Mouse (Mus musculus): ENCODE measurements at regions not wholly inside any gene's neighbourhood (a gene's known extent, or its start where the extent isn't known, plus 50 kb on each side); places are given as distances from the start of the nearest gene placed in this dataset.

DNA sequence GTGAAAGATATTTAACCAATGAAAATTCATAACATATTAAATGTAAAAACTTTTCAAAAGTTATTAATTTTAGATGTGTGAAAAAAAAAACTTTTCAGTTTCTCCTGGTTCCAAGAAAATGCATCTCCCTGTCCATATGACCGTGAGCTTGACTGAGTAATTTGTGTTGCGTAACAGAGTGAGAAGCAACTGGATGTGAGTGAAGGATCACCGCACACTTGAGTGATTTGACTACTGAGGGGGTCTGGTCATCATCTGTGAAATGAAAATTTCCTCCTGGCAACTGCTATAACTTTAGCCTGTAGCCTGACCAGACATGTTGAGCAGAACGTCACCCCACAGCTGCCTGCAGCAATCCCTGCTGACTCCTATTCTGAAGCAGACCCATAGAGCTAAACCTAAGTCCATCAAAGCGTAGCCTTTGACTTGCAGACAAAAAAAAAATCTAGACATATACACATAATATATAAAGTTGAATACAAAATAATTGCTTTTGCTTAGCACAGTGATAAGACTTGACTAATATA, 461.2 kb downstream of the Brinp3 start:
- WGBS, result 65% methylated on average over 5 of the region's 5 CpGs
- H3K9ac ChIP-seq (replicated peaks; ENCODE audit: low read length), result no peak overlapping the region
- no peak for ATAC-seq
- no peaks in the 10 kb centered on the region for H3K36me3 ChIP-seq (ENCODE audit: insufficient read depth, low read length)
- H3K4me2 ChIP-seq (ENCODE audit: low read depth, low read length), result no peak overlapping the region
- H3K27me3 ChIP-seq (ENCODE audit: insufficient read depth, low read length), result no peaks in the 10 kb centered on the region
- no peaks in the 10 kb centered on the region for H3K4me1 ChIP-seq (ENCODE audit: insufficient read depth, low read length)
- no peak overlapping the region for H3K27ac ChIP-seq
- H3K9me3 ChIP-seq (ENCODE audit: low read length), result no peaks in the 10 kb centered on the region
- DNase-seq (ENCODE audit: low spot score), result no peak
- TF ChIP-seq CTCF (IDR thresholded peaks at IDR 0.05; ENCODE audit: low read depth), result no peak
- no peak overlapping the region for H3K4me3 ChIP-seq (ENCODE audit: low read length)

DNA sequence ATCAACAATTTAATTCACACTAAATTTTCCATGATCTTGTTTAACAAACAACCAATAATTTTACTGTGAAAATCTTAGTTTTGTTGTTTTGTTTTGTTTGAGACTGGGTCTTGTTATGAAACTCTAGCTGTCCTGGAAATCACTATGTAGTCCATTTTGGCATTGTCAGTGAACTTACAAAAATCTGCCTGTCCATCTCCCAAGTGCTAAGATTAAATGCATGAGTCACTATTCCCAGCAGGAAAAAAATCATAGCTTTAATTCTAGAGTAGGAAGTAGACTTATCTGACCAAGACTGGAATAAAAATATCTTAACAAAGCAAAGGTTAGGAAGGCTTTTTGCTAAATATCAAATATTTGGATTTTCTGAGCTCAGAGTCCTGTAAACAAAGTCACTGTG, 461.8 kb downstream of the Brinp3 start:
- H3K9ac ChIP-seq (replicated peaks; ENCODE audit: low read length), result no peak overlapping the region
- no peak for DNase-seq (ENCODE audit: low spot score)
- H3K27ac ChIP-seq, result no peak overlapping the region
- H3K4me3 ChIP-seq (ENCODE audit: low read length), result no peak overlapping the region
- no peak for TF ChIP-seq CTCF (IDR thresholded peaks at IDR 0.05; ENCODE audit: low read depth)
- H3K4me1 ChIP-seq (ENCODE audit: insufficient read depth, low read length), result no peaks in the 10 kb centered on the region
- no peaks in the 10 kb centered on the region for H3K9me3 ChIP-seq (ENCODE audit: low read length)
- no peaks in the 10 kb centered on the region for H3K36me3 ChIP-seq (ENCODE audit: insufficient read depth, low read length)
- no peak overlapping the region for H3K4me2 ChIP-seq (ENCODE audit: low read depth, low read length)
- H3K27me3 ChIP-seq (ENCODE audit: insufficient read depth, low read length), result no peaks in the 10 kb centered on the region
- no peak for ATAC-seq

DNA sequence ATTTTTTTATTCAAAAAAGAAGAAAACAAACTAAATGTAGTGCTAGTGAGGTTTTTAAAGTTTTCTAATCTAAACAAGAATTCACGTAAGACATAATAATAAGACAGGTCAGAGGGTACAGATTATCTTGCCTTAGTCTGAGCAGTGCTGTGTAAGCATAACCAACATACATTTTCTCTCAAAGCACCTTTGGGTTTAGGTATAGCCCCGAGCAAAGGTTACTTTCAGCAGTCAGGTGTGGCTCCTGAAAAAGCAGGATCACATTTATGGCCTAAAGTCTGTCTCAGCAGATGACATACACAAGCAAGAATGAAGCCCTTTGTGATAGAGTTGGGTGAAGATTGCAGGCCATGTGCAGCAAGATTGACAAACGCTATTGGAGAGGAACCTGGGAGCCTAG, 465.9 kb downstream of the Brinp3 start:
- no peak for DNase-seq (ENCODE audit: low spot score)
- H3K9ac ChIP-seq (replicated peaks; ENCODE audit: low read length), result no peak overlapping the region
- no peaks in the 10 kb centered on the region for H3K36me3 ChIP-seq (ENCODE audit: insufficient read depth, low read length)
- ATAC-seq, result no peak
- no peak overlapping the region for H3K4me2 ChIP-seq (ENCODE audit: low read depth, low read length)
- H3K9me3 ChIP-seq (ENCODE audit: low read length), result no peaks in the 10 kb centered on the region
- 85% methylated on average over 3 of the region's 3 CpGs for WGBS
- TF ChIP-seq CTCF (IDR thresholded peaks at IDR 0.05; ENCODE audit: low read depth), result no peak
- H3K27ac ChIP-seq, result no peak overlapping the region
- H3K4me1 ChIP-seq (ENCODE audit: insufficient read depth, low read length), result no peaks in the 10 kb centered on the region
- no peak overlapping the region for H3K4me3 ChIP-seq (ENCODE audit: low read length)
- no peaks in the 10 kb centered on the region for H3K27me3 ChIP-seq (ENCODE audit: insufficient read depth, low read length)

DNA sequence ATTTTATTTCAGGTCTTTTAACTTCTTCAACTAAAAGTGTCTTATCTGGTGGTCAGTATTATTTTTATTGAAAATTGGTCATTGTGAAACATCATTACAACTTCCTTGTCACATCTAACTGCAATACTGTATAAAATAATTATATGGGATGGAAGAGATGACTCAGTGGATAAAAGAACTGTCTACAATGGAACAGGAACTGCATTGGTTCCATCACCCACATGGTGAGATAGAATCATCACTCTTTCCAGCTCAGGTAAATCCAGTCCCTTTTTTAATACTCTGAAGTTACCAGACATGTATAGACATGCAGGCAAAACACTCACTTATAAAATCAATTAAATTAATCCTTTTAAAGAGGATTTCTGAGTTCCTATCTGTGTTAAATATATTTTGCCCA, 473.0 kb downstream of the Brinp3 start:
- no peak for TF ChIP-seq CTCF (IDR thresholded peaks at IDR 0.05; ENCODE audit: low read depth)
- no peaks in the 10 kb centered on the region for H3K9me3 ChIP-seq (ENCODE audit: low read length)
- no peak overlapping the region for H3K4me2 ChIP-seq (ENCODE audit: low read depth, low read length)
- H3K4me1 ChIP-seq (ENCODE audit: insufficient read depth, low read length), result no peaks in the 10 kb centered on the region
- no peak overlapping the region for H3K4me3 ChIP-seq (ENCODE audit: low read length)
- ATAC-seq (no peak), DNase-seq (ENCODE audit: low spot score) (no peak)
- no peak overlapping the region for H3K9ac ChIP-seq (replicated peaks; ENCODE audit: low read length)
- H3K36me3 ChIP-seq (ENCODE audit: insufficient read depth, low read length), result no peaks in the 10 kb centered on the region
- H3K27me3 ChIP-seq (ENCODE audit: insufficient read depth, low read length), result no peaks in the 10 kb centered on the region
- H3K27ac ChIP-seq, result no peak overlapping the region

DNA sequence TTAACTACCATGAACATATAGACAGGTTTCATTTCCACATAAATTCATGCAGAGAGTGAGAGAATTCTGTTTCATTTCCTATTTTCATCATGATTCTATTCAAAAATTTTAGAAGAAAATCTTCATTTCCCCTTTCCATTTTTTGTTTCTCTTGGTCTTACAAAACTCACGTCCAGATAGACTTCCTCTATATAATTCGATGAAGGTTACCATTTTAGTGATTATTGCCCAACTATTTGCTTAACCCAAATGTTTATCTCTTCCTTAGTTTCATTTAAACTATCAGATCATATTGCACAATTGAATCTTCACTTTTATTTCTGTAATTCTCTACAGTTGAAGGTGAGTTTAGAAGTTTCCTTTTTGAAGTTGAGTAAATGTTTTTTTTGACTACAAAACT, 473.4 kb downstream of the Brinp3 start:
- H3K27me3 ChIP-seq (ENCODE audit: insufficient read depth, low read length), result no peaks in the 10 kb centered on the region
- no peaks in the 10 kb centered on the region for H3K9me3 ChIP-seq (ENCODE audit: low read length)
- H3K36me3 ChIP-seq (ENCODE audit: insufficient read depth, low read length), result no peaks in the 10 kb centered on the region
- H3K4me1 ChIP-seq (ENCODE audit: insufficient read depth, low read length), result no peaks in the 10 kb centered on the region
- no peak overlapping the region for H3K4me2 ChIP-seq (ENCODE audit: low read depth, low read length)
- no peak overlapping the region for H3K27ac ChIP-seq
- no peak for DNase-seq (ENCODE audit: low spot score)
- no peak for TF ChIP-seq CTCF (IDR thresholded peaks at IDR 0.05; ENCODE audit: low read depth)
- no peak for ATAC-seq
- no peak overlapping the region for H3K9ac ChIP-seq (replicated peaks; ENCODE audit: low read length)
- H3K4me3 ChIP-seq (ENCODE audit: low read length), result no peak overlapping the region
- 88% methylated on average over 2 of the region's 2 CpGs for WGBS

DNA sequence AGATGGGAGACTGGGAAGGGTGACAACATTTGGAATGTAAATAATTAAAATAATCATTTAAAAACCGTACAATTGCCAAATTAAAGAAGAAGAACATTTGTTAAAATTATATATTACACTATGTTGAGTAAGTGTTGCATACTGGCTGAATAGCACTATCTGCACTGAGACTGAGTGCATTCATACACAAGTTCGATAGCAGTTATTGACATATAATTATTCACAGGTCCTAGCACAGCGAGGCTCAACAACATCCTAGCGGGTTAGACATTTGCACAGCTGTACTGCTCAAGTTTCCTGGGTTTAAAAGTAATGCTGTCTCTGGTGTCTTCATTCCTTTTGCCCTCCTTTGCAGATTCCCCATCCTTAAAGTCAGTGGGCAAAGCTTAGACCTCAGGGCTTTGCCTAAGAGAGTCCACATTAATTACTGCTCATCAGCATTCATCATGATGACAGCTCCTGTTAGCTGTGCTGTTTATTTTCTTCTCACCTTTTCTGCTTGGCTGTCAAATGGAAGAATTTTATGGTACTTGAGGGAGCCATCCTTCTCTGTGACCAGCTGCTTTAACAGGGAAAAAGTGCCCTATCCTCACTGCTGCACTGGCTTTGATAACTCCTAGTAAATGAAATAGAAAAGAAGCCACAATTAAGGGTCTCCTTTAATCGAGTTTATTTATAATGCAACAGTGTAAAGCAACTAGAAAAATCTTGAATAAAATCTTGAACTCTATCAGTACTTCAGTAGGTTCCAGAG, 489.1 kb downstream of the Brinp3 start:
- peak; percentile 5 for DNase-seq (ENCODE audit: low spot score)
- 71% methylated on average over 5 of the region's 5 CpGs for WGBS

DNA sequence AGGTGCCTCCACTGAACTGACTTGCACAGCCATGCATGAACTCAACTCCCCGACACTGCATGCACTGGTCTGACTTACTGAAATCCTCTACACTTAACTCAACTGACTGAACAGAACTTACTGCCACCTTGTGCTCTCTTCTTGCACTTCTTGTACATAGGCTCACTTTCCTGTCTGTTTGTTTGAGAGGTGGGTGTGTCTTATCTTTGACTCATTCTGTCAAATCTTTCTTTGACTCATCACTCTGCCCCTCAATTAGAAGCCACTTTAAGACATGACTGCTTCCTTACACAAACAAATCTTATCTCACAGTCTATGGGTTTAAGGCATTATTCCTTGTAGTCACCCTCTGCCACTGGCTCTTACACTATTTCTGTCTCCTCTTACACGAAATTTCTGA, 505.5 kb downstream of the Brinp3 start:
- DNase-seq (ENCODE audit: low spot score), result no peak
- TF ChIP-seq CTCF (IDR thresholded peaks at IDR 0.05; ENCODE audit: low read depth), result no peak

More for the DNA sequence above, 489.1 kb downstream of the Brinp3 start:
- no peak for TF ChIP-seq CTCF (IDR thresholded peaks at IDR 0.05; ENCODE audit: low read depth)
- Histone ChIP-seq H3K36me3 (ENCODE audit: insufficient read depth, low read length) (no peaks in the 10 kb centered on the region), H3K4me1 (ENCODE audit: insufficient read depth, low read length) (no peaks in the 10 kb centered on the region), H3K9ac (replicated peaks; ENCODE audit: low read length) (no peak overlapping the region), H3K27ac (no peak overlapping the region), H3K27me3 (ENCODE audit: insufficient read depth, low read length) (no peaks in the 10 kb centered on the region), H3K9me3 (ENCODE audit: low read length) (no peaks in the 10 kb centered on the region), H3K4me3 (ENCODE audit: low read length) (no peak overlapping the region), H3K4me2 (ENCODE audit: low read depth, low read length) (no peak overlapping the region)
- no peak for ATAC-seq

More for the DNA sequence above, 505.5 kb downstream of the Brinp3 start:
- Histone ChIP-seq H3K27ac (no peak overlapping the region), H3K27me3 (ENCODE audit: insufficient read depth, low read length) (no peaks in the 10 kb centered on the region), H3K4me3 (ENCODE audit: low read length) (no peak overlapping the region), H3K36me3 (ENCODE audit: insufficient read depth, low read length) (no peaks in the 10 kb centered on the region), H3K4me1 (ENCODE audit: insufficient read depth, low read length) (no peaks in the 10 kb centered on the region), H3K9me3 (ENCODE audit: low read length) (no peaks in the 10 kb centered on the region), H3K4me2 (ENCODE audit: low read depth, low read length) (no peak overlapping the region), H3K9ac (replicated peaks; ENCODE audit: low read length) (no peak overlapping the region)
- whole genome bisulfite sequencing, result 63% methylated on average over 2 of the region's 2 CpGs
- no peak for ATAC-seq

Data from hindbrain, postnatal 0 days (tissue).